Mouse (Mus musculus) lung, postnatal 0 days (tissue): Measurements from ENCODE around the gene Rpl23.

Source experiments
- CTCF ChIP-seq: IDR thresholded peaks from 2 replicates; pipeline ENCODE4 v1.5.1; 2016; ENCODE audit warnings: antibody characterized with exemption, mild to moderate bottlenecking
- EP300 ChIP-seq: IDR thresholded peaks from 2 replicates; pipeline ENCODE4 v1.6.1; 2016; ENCODE audit warnings: antibody characterized with exemption, mild to moderate bottlenecking, control low read depth

DNA sequence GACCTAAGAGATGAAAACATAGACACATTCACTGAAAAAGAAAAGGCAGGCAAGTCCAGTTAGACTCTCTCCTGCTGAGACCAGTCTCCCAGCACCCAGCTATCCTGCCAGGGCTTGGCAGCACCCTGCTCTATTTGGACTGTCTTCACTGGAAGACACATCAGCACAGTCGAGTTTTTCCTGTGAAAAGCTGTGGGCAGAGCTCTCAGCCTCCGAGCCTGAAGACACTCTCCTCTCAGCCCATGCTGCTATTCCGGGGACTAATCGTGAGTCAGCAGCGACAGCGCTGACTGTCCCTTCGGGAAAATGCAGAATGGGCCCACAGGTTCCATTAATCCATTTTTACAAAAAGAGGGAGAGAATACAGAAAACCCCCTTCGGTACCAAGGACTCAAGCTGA lies 29.0 kb downstream of the Rpl23 start:
- TF ChIP-seq CTCF (no peak), EP300 (no peak)
